Mouse (Mus musculus) erythroblast, embryonic 14.5 days (primary cell): Measurements from ENCODE around the gene Car15. TPM values are rescaled to one million over a fixed set of nuclear protein-coding genes. Genes with fewer than 3 reads are reported as not detected.

ENCODE experiments used
- H3K27me3 ChIP-seq: 2 replicates; pipeline ENCODE4 v1.6.1; 2012; ENCODE audit warnings: inconsistent platforms; ENCODE audit not compliant: control insufficient read depth
- H3K36me3 ChIP-seq: 2 replicates; pipeline ENCODE4 v1.6.1; 2012; ENCODE audit warnings: mild to moderate bottlenecking, inconsistent platforms; ENCODE audit not compliant: control insufficient read depth
- H3K4me1 ChIP-seq: 2 replicates; pipeline ENCODE4 v1.6.1; 2012; ENCODE audit warnings: inconsistent platforms; ENCODE audit not compliant: control insufficient read depth
- H3K4me3 ChIP-seq: replicated peaks from 2 replicates; pipeline ENCODE3; 2012; ENCODE audit warnings: moderate library complexity, mild to moderate bottlenecking, inconsistent platforms
- H3K9me3 ChIP-seq: 2 replicates; pipeline ENCODE4 v1.6.1; 2012; ENCODE audit warnings: low read length, inconsistent platforms, mixed read lengths; ENCODE audit not compliant: control insufficient read depth
- GATA1 ChIP-seq: IDR thresholded peaks from 2 replicates; pipeline ENCODE4 v1.6.1; 2012; ENCODE audit warnings: low read length, inconsistent platforms, mixed read lengths
- TAL1 ChIP-seq: IDR thresholded peaks from 3 replicates; pipeline ENCODE4 v1.6.1; 2012; ENCODE audit warnings: low read length, inconsistent platforms, mixed read lengths
- polyA plus RNA-seq: library from polyadenylated mRNA; stranded (reverse); fragments of >175 nt; gene quantifications from 2 replicates; pipeline ENCODE4 v1.2.3, GENCODE M21; 2012

Car15 gene
- polyA plus RNA-seq, 1 experiment = 0.44 TPM

- Histone ChIP-seq H3K4me3 (no peak overlapping the region), H3K9me3 (peaks cover 22% of the 10 kb centered on the region), H3K4me1 (peaks cover 7% of the 10 kb centered on the region), H3K27me3 (peaks cover 93% of the 10 kb centered on the region), H3K36me3 (no peaks in the 10 kb centered on the region; the same call in 1 of the 2 replicates)
- TF ChIP-seq TAL1 = no peak
Measured at GRCm38 (mm10) chr16:17798321-17799180, 39.6 kb downstream of the Car15 start.

GRCm38 (mm10) chr16:17797812-17798311 lies 40.3 kb downstream of the Car15 start:
- H3K4me1 ChIP-seq = peaks cover 2% of the 10 kb centered on the region
- H3K4me3 ChIP-seq = no peak overlapping the region
- no peaks in the 10 kb centered on the region; the same call in 1 of the 2 replicates for H3K36me3 ChIP-seq
- peaks cover 86% of the 10 kb centered on the region for H3K27me3 ChIP-seq
- H3K9me3 ChIP-seq = peaks cover 15% of the 10 kb centered on the region
- TF ChIP-seq TAL1 (no peak), GATA1 (no peak)

GRCm38 (mm10) chr16:17796971-17797811 lies 41.0 kb downstream of the Car15 start, which contains the start of gene Scarf2:
TSS of gene Scarf2 (plus strand) at chr16:17797282.
- Histone ChIP-seq H3K9me3 (peaks cover 8% of the 10 kb centered on the region), H3K4me1 (no peaks in the 10 kb centered on the region), H3K36me3 (peaks cover 5% of the 10 kb centered on the region), H3K4me3 (no peak within 1 kb of the TSS), H3K27me3 (peaks cover 79% of the 10 kb centered on the region)
- no peak for TF ChIP-seq GATA1
- TF ChIP-seq TAL1 = no peak

GRCm38 (mm10) chr16:17796519-17796918 lies 41.6 kb downstream of the Car15 start:
- Histone ChIP-seq H3K4me3 (no peak overlapping the region), H3K4me1 (no peaks in the 10 kb centered on the region), H3K9me3 (peaks cover 7% of the 10 kb centered on the region), H3K27me3 (peaks cover 72% of the 10 kb centered on the region), H3K36me3 (peaks cover 6% of the 10 kb centered on the region)
- TF ChIP-seq TAL1 (no peak), GATA1 (no peak)

- no peak for TF ChIP-seq TAL1
- TF ChIP-seq GATA1 = no peak
- Histone ChIP-seq H3K4me1 (no peaks in the 10 kb centered on the region), H3K36me3 (peaks cover 6% of the 10 kb centered on the region), H3K27me3 (peaks cover 64% of the 10 kb centered on the region), H3K9me3 (peaks cover 7% of the 10 kb centered on the region), H3K4me3 (no peak overlapping the region)
Measured at GRCm38 (mm10) chr16:17795643-17796042, 42.5 kb downstream of the Car15 start.

GRCm38 (mm10) chr16:17794047-17794446 lies 44.1 kb downstream of the Car15 start:
- TF ChIP-seq TAL1 (no peak), GATA1 (no peak)
- Histone ChIP-seq H3K36me3 (peaks cover 14% of the 10 kb centered on the region), H3K4me1 (no peaks in the 10 kb centered on the region), H3K9me3 (peaks cover 7% of the 10 kb centered on the region), H3K4me3 (no peak overlapping the region), H3K27me3 (peaks cover 48% of the 10 kb centered on the region)

GRCm38 (mm10) chr16:17792728-17793127 lies 45.4 kb downstream of the Car15 start:
- peaks cover 15% of the 10 kb centered on the region for H3K36me3 ChIP-seq
- no peak for TF ChIP-seq GATA1
- TF ChIP-seq TAL1 = no peak
- H3K4me1 ChIP-seq = no peaks in the 10 kb centered on the region
- peaks cover 4% of the 10 kb centered on the region for H3K9me3 ChIP-seq
- no peak overlapping the region for H3K4me3 ChIP-seq
- H3K27me3 ChIP-seq = peaks cover 34% of the 10 kb centered on the region

- Histone ChIP-seq H3K27me3 (no peaks in the 10 kb centered on the region), H3K4me1 (no peaks in the 10 kb centered on the region), H3K9me3 (no peaks in the 10 kb centered on the region), H3K4me3 (no peak overlapping the region), H3K36me3 (peaks cover 17% of the 10 kb centered on the region)
- no peak for TF ChIP-seq TAL1
- no peak for TF ChIP-seq GATA1
Measured at GRCm38 (mm10) chr16:17785337-17785736, 52.8 kb downstream of the Car15 start.

Other genes with a start within 250 kb of the Car15 start
- 1.9 and 2.3 TPM in 2 replicates for gene Smpd4, start 219.0 kb downstream of the Car15 start, polyA plus RNA-seq
- gene Ccdc74a, start 191.9 kb downstream of the Car15 start, polyA plus RNA-seq = 1.4 and 1.5 TPM in 2 replicates
- 7.7 and 8.2 TPM in 2 replicates for gene Med15, start 105.5 kb downstream of the Car15 start, polyA plus RNA-seq
- gene Klhl22, start 78.7 kb downstream of the Car15 start, polyA plus RNA-seq = 0.22 and 1.5 TPM in 2 replicates
- gene Scarf2, start 41.1 kb downstream of the Car15 start, polyA plus RNA-seq = 0.03 TPM in 1 of 2 replicates, not detected in the other
- gene B830017H08Rik, start 5.2 kb downstream of the Car15 start, polyA plus RNA-seq = not detected in 2 replicates
- 0.07 and 0.08 TPM in 2 replicates for gene Gm20518, start 53.3 kb upstream of the Car15 start, polyA plus RNA-seq
- not detected in 2 replicates for gene Tssk1, start 55.9 kb upstream of the Car15 start, polyA plus RNA-seq
- gene Dgcr2, start 60.2 kb upstream of the Car15 start, polyA plus RNA-seq = 0.68 and 1.1 TPM in 2 replicates
- not detected in 2 replicates for gene Tssk2, start 60.3 kb upstream of the Car15 start, polyA plus RNA-seq
- 2.0 and 2.1 TPM in 2 replicates for gene Ess2, start 73.0 kb upstream of the Car15 start, polyA plus RNA-seq
- 0.04 TPM in 1 of 2 replicates, not detected in the other for gene Gsc2, start 76.7 kb upstream of the Car15 start, polyA plus RNA-seq
- 5.4 and 5.9 TPM in 2 replicates for gene Slc25a1, start 89.9 kb upstream of the Car15 start, polyA plus RNA-seq
- not detected in 2 replicates for gene Vpreb2, start 142.1 kb upstream of the Car15 start, polyA plus RNA-seq
- gene Dgcr6, start 214.5 kb upstream of the Car15 start, polyA plus RNA-seq = 0.66 and 1.0 TPM in 2 replicates